Mouse (Mus musculus): ENCODE results near the gene Afg1l. TPM values are rescaled to one million over a fixed set of nuclear protein-coding genes. Genes with fewer than 3 reads are reported as not detected.

Gene Afg1l
- polyA plus RNA-seq, 1 experiment from 2014 or later: 13.4 TPM

DNA sequence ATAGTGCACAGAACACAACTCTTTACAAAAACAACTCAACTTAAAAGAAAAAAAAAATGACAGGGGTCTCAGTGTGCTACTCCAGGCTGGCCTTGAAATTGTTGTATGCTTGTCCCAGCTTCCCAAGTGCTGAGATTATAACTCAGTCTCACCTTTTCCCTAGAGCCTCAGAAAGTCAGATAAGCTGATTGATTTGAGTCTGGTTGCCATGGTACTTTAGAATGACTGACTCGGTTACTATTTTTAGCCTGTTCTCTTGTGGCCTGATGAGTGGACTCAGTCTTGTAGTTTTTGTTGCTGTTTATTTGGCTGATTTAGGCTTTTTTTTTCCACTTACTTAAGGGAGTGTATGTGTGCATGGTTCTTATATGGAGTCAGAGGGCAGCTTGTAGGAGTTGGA, 12.8 kb upstream of the Afg1l start:
- ATAC-seq (replicated peaks; ENCODE audit: insufficient number of reproducible peaks, low FRiP score, low TSS enrichment): no peak
- no peaks in the 10 kb centered on the region for H3K9me3 ChIP-seq (replicated peaks; ENCODE audit: control insufficient read depth, low read length)
- H3K27ac ChIP-seq (ENCODE audit: low read depth, low read length): peak overlapping the region; percentile 62
- no peak overlapping the region for H3K4me3 ChIP-seq (ENCODE audit: low read depth, low read length)
- WGBS (ENCODE audit: insufficient replicate concordance): 18% methylated on average over 1 of the region's 1 CpGs
- no peak overlapping the region for H3K9ac ChIP-seq (ENCODE audit: low read depth, low read length)
- no peaks in the 10 kb centered on the region for H3K27me3 ChIP-seq (ENCODE audit: control insufficient read depth, insufficient read depth, low read length)
- H3K36me3 ChIP-seq (ENCODE audit: control insufficient read depth, insufficient read depth, low read length): no peaks in the 10 kb centered on the region
- H3K4me2 ChIP-seq: 0 out of 2 replicates have a peak overlapping the region, but pooled peaks have one; percentile 2
- H3K4me1 ChIP-seq (ENCODE audit: control insufficient read depth, insufficient read depth, low read length): peaks cover 10% of the 10 kb centered on the region

- H3K4me2 ChIP-seq: no peak overlapping the region
- no peak overlapping the region for H3K27ac ChIP-seq (ENCODE audit: low read depth, low read length)
- ATAC-seq (replicated peaks; ENCODE audit: insufficient number of reproducible peaks, low FRiP score, low TSS enrichment): no peak
- H3K9ac ChIP-seq (ENCODE audit: low read depth, low read length): no peak overlapping the region
- no peaks in the 10 kb centered on the region for H3K36me3 ChIP-seq (ENCODE audit: control insufficient read depth, insufficient read depth, low read length)
- WGBS (ENCODE audit: insufficient replicate concordance): 23% methylated on average over 8 of the region's 8 CpGs
- peaks cover 10% of the 10 kb centered on the region for H3K4me1 ChIP-seq (ENCODE audit: control insufficient read depth, insufficient read depth, low read length)
- H3K27me3 ChIP-seq (ENCODE audit: control insufficient read depth, insufficient read depth, low read length): no peaks in the 10 kb centered on the region
- no peaks in the 10 kb centered on the region for H3K9me3 ChIP-seq (replicated peaks; ENCODE audit: control insufficient read depth, low read length)
- H3K4me3 ChIP-seq (ENCODE audit: low read depth, low read length): no peak overlapping the region
Observed at GRCm38 (mm10) chr10:42488606-42489296, 10.4 kb upstream of the Afg1l start.

GRCm38 (mm10) chr10:42480719-42481118, 2.4 kb upstream of the Afg1l start:
- Histone ChIP-seq H3K9ac (ENCODE audit: low read depth, low read length) (no peak overlapping the region), H3K4me1 (ENCODE audit: control insufficient read depth, insufficient read depth, low read length) (peaks cover 3% of the 10 kb centered on the region; the same call in 1 of the 2 replicates), H3K9me3 (replicated peaks; ENCODE audit: control insufficient read depth, low read length) (no peaks in the 10 kb centered on the region), H3K4me3 (ENCODE audit: low read depth, low read length) (no peak overlapping the region), H3K27me3 (ENCODE audit: control insufficient read depth, insufficient read depth, low read length) (no peaks in the 10 kb centered on the region), H3K27ac (ENCODE audit: low read depth, low read length) (no peak overlapping the region), H3K36me3 (ENCODE audit: control insufficient read depth, insufficient read depth, low read length) (no peaks in the 10 kb centered on the region), H3K4me2 (no peak overlapping the region)
- 72% methylated on average over 4 of the region's 4 CpGs for WGBS (ENCODE audit: insufficient replicate concordance)
- no peak for ATAC-seq (replicated peaks; ENCODE audit: insufficient number of reproducible peaks, low FRiP score, low TSS enrichment)

DNA sequence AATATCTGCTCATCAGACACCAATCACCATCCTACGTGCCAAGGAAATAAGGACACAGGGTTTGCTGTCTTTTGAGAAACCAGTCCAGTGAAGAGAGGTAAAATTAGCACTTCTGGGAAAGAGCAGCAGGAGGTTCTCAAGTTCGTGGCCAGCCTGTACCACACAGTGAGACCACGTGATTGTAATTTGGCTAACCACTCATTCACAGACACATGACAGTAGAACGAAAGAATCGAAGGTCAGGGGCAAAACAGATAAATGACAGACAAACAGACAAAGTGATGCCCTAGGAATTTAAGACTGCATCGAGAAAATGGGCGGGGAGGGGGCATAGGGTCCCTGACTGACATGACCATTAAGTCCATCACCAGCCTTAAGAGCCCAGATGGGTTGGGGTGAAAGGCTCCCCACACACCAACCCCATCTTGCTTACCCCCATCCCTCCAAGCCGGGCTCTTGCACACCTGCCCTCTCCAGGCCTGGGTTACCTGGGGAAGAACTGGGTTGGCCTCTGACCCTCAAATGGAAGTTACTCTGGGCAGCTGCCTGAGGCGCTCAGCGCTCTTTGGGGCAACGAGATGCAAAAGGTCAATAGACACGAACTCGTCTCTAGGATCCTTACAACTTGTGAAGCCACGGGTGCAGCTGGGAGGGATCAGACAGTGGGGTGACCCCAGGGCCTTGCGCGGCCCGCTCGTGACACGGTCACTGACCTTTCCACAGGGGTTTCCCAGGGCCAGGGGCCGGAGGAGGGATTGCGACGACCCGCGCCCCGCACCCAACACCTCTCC, 620 bp downstream of the Afg1l start:
- no peaks in the 10 kb centered on the region for H3K9me3 ChIP-seq (replicated peaks; ENCODE audit: control insufficient read depth, low read length)
- H3K4me3 ChIP-seq (ENCODE audit: low read depth, low read length): peak overlapping the region; percentile 78
- ATAC-seq (replicated peaks; ENCODE audit: insufficient number of reproducible peaks, low FRiP score, low TSS enrichment): peak; percentile 31
- H3K36me3 ChIP-seq (ENCODE audit: control insufficient read depth, insufficient read depth, low read length): no peaks in the 10 kb centered on the region
- no peaks in the 10 kb centered on the region for H3K27me3 ChIP-seq (ENCODE audit: control insufficient read depth, insufficient read depth, low read length)
- peak overlapping the region; percentile 98 for H3K27ac ChIP-seq (ENCODE audit: low read depth, low read length)
- H3K4me1 ChIP-seq (ENCODE audit: control insufficient read depth, insufficient read depth, low read length): peaks cover 3% of the 10 kb centered on the region; the same call in 1 of the 2 replicates
- peak overlapping the region; percentile 82 for H3K4me2 ChIP-seq
- H3K9ac ChIP-seq (ENCODE audit: low read depth, low read length): peak overlapping the region; percentile 90
- 12% methylated on average over 25 of the region's 25 CpGs for WGBS (ENCODE audit: insufficient replicate concordance)

GRCm38 (mm10) chr10:42476774-42477475, 1.4 kb downstream of the Afg1l start:
- H3K36me3 ChIP-seq (ENCODE audit: control insufficient read depth, insufficient read depth, low read length): peaks cover 3% of the 10 kb centered on the region; the same call in 1 of the 2 replicates
- H3K9me3 ChIP-seq (replicated peaks; ENCODE audit: control insufficient read depth, low read length): no peaks in the 10 kb centered on the region; the same call in 1 of the 2 replicates
- no peak for ATAC-seq (replicated peaks; ENCODE audit: insufficient number of reproducible peaks, low FRiP score, low TSS enrichment)
- H3K4me2 ChIP-seq: peak overlapping the region; percentile 82
- no peaks in the 10 kb centered on the region for H3K27me3 ChIP-seq (ENCODE audit: control insufficient read depth, insufficient read depth, low read length)
- H3K9ac ChIP-seq (ENCODE audit: low read depth, low read length): no peak overlapping the region
- peaks cover 3% of the 10 kb centered on the region; the same call in 1 of the 2 replicates for H3K4me1 ChIP-seq (ENCODE audit: control insufficient read depth, insufficient read depth, low read length)
- H3K4me3 ChIP-seq (ENCODE audit: low read depth, low read length): no peak overlapping the region
- 95% methylated on average over 10 of the region's 10 CpGs for WGBS (ENCODE audit: insufficient replicate concordance)
- 0 out of 2 replicates have a peak overlapping the region, but pooled peaks have one; percentile 3 for H3K27ac ChIP-seq (ENCODE audit: low read depth, low read length)

DNA sequence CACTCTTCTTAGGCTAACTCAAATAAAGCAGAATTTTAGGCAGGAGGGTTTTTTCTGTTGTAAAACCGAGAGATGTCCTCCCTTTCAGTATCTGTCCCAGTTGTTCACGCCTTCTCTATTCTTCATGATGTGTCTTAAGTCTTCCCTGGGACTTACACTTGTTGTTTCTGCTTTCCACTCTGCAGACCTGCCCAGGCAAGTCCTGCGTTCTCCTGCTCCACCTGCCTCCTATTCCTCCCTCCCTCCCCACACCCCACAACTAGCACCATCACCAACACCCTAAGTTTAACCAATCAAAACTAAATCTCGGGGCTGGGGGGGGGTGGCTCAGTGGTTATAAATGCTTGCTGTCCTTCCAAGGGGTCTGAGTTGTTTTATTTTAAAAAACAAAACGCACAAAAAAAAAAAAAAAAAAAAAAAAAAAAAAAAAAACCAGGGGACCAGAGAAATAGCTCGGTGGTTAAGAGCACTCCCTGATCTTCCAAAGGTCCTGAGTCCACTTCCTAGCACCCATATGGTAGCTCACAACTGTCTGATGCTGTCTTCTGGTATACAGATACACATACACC, 3.3 kb downstream of the Afg1l start:
- Histone ChIP-seq H3K9ac (ENCODE audit: low read depth, low read length) (no peak overlapping the region), H3K27ac (ENCODE audit: low read depth, low read length) (no peak overlapping the region), H3K27me3 (ENCODE audit: control insufficient read depth, insufficient read depth, low read length) (no peaks in the 10 kb centered on the region), H3K36me3 (ENCODE audit: control insufficient read depth, insufficient read depth, low read length) (peaks cover 6% of the 10 kb centered on the region; the same call in 1 of the 2 replicates), H3K4me3 (ENCODE audit: low read depth, low read length) (no peak overlapping the region), H3K4me1 (ENCODE audit: control insufficient read depth, insufficient read depth, low read length) (peaks cover 3% of the 10 kb centered on the region; the same call in 1 of the 2 replicates), H3K9me3 (replicated peaks; ENCODE audit: control insufficient read depth, low read length) (peaks cover 2% of the 10 kb centered on the region; the same call in 1 of the 2 replicates), H3K4me2 (no peak overlapping the region)
- ATAC-seq (replicated peaks; ENCODE audit: insufficient number of reproducible peaks, low FRiP score, low TSS enrichment): no peak
- WGBS (ENCODE audit: insufficient replicate concordance): 81% methylated on average over 6 of the region's 6 CpGs

DNA sequence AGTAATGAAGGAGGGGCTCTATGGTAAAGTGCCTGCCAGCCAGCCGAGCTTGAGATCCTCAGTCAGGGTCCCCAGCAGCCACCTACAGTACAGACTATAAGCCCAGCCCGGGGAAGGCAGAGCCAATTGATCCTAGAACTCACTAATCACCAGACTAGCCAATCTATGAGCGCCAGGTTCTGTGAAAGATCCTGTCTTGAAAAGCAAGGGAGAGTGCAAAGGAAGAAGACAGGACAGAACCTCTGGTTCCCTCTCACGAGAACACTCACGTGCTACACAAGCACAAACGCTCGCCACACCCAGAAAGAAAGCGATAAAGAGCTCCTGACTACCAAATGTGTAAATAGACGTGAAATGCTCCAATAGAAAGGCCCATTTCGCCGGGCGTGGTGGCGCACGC, 13.6 kb downstream of the Afg1l start:
- H3K27ac ChIP-seq (ENCODE audit: low read depth, low read length): peak overlapping the region; percentile 75
- WGBS (ENCODE audit: insufficient replicate concordance): 60% methylated on average over 14 of the region's 14 CpGs
- no peak for ATAC-seq (replicated peaks; ENCODE audit: insufficient number of reproducible peaks, low FRiP score, low TSS enrichment)

GRCm38 (mm10) chr10:42464224-42464623, 14.1 kb downstream of the Afg1l start:
- Histone ChIP-seq H3K4me2 (no peak overlapping the region), H3K4me3 (ENCODE audit: low read depth, low read length) (no peak overlapping the region), H3K36me3 (ENCODE audit: control insufficient read depth, insufficient read depth, low read length) (peaks cover 6% of the 10 kb centered on the region; the same call in 1 of the 2 replicates), H3K27me3 (ENCODE audit: control insufficient read depth, insufficient read depth, low read length) (no peaks in the 10 kb centered on the region), H3K4me1 (ENCODE audit: control insufficient read depth, insufficient read depth, low read length) (peaks cover 11% of the 10 kb centered on the region), H3K9ac (ENCODE audit: low read depth, low read length) (no peak overlapping the region), H3K27ac (ENCODE audit: low read depth, low read length) (peak overlapping the region; percentile 80), H3K9me3 (replicated peaks; ENCODE audit: control insufficient read depth, low read length) (peaks cover 3% of the 10 kb centered on the region; the same call in 1 of the 2 replicates)
- WGBS (ENCODE audit: insufficient replicate concordance): 13% methylated on average over 5 of the region's 5 CpGs
- ATAC-seq (replicated peaks; ENCODE audit: insufficient number of reproducible peaks, low FRiP score, low TSS enrichment): peak; percentile 77

More for the DNA sequence above, 13.6 kb downstream of the Afg1l start:
- no peak overlapping the region for H3K4me2 ChIP-seq
- H3K4me3 ChIP-seq (ENCODE audit: low read depth, low read length): no peak overlapping the region
- no peaks in the 10 kb centered on the region; the same call in 1 of the 2 replicates for H3K9me3 ChIP-seq (replicated peaks; ENCODE audit: control insufficient read depth, low read length)
- peaks cover 11% of the 10 kb centered on the region for H3K4me1 ChIP-seq (ENCODE audit: control insufficient read depth, insufficient read depth, low read length)
- H3K36me3 ChIP-seq (ENCODE audit: control insufficient read depth, insufficient read depth, low read length): peaks cover 4% of the 10 kb centered on the region; the same call in 1 of the 2 replicates
- peak overlapping the region; percentile 46; the same call in 1 of the 2 replicates for H3K9ac ChIP-seq (ENCODE audit: low read depth, low read length)
- H3K27me3 ChIP-seq (ENCODE audit: control insufficient read depth, insufficient read depth, low read length): no peaks in the 10 kb centered on the region

All from heart, embryonic 11.5 days (tissue).